Mouse (Mus musculus) adrenal gland, adult 18-20 months (tissue): ENCODE measurements around the gene Rhox4e. TPM values are rescaled to one million over a fixed set of nuclear protein-coding genes. Genes with fewer than 3 reads are reported as not detected.
"Not testable (repeated sequence)": the region's sequence is repeated elsewhere in the genome, so short reads cannot be mapped to it uniquely, and the experiment has no call there.

ENCODE experiments used
- DNase-seq, 2 experiments: peaks; one replicate each; pipeline ENCODE4 v3.0.0; 2021 to 2022; ENCODE audit warnings: low spot score in 2 of 2
- long read RNA-seq, 2 experiments: library from polyadenylated mRNA; stranded (forward); transcript quantifications; one replicate each; pipeline ENCODE4 v2.0.0; 2021
- total RNA-seq, 2 experiments: library from RNA; stranded (reverse); gene quantifications; 1 replicate in 1 of 2; 2 replicates in 1 of 2; pipeline ENCODE4 v1.2.3; 2021

Rhox4e gene
- not detected for total RNA-seq
- long read RNA-seq, experiment 1 = 0 reads
- long read RNA-seq, experiment 2 = 0 reads

DNA sequence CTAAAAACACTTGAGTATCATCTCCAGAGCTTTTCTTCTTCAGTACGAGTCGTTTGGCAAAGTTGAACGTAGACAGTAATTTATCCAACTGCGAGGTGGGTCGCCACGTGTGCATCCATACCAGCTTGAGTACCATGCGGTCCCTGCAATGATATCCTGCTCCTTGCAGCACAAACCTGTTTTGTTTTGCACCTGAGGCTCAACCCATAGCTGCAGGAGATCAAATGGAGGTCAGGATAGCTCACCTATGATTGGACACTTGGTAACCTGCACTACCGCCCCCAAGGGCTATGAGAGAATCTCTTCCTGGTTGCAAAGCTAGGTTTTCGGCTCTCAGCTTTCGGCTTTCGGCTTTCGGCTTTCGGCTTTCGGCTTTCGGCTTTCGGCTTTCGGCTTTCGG lies at the start of gene Rhox4e:
Rhox4e (plus strand) TSS at position 301 of the 400 bp plus-strand sequence.
- not testable (repeated sequence) for DNase-seq

DNA sequence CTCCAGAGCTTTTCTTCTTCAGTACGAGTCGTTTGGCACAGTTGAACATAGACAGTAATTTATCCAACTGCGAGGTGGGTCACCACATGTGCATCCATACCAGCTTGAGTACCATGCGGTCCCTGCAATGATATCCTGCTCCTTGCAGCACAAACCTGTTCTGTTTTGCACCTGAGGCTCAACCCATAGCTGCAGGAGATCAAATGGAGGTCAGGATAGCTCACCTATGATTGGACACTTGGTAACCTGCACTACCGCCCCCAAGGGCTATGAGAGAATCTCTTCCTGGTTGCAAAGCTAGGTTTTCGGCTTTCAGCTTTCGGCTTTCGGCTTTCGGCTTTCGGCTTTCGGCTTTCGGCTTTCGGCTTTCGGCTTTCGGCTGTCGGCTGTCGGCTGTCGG lies 43.2 kb upstream of the Rhox4e start, which contains the start of gene Rhox4d:
Rhox4d (plus strand) TSS at position 301 of the 400 bp plus-strand sequence.
- DNase-seq = not testable (repeated sequence)

DNA sequence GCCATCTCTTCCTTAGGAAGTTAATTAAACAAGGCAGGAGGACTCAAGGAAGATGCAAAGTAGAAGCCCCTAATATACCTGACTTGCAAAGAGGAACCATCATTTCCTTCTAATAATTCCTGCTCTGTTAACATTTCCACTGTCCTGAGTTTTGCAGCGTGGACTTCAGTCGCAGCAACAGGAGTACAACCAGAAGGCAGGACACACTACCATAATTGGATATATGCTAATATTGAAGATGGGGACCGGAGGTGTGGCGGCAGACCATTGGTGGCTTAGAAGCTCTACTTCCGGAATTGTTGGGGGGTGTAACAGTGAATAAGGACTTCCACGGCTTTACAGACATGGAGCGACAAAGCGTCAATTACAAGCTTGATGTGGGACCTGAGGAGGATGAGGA lies 27.1 kb upstream of the Rhox4e start, which contains the start of gene Rhox2e:
Rhox2e (plus strand) TSS at position 301 of the 400 bp plus-strand sequence.
- not testable (repeated sequence) for DNase-seq

DNA sequence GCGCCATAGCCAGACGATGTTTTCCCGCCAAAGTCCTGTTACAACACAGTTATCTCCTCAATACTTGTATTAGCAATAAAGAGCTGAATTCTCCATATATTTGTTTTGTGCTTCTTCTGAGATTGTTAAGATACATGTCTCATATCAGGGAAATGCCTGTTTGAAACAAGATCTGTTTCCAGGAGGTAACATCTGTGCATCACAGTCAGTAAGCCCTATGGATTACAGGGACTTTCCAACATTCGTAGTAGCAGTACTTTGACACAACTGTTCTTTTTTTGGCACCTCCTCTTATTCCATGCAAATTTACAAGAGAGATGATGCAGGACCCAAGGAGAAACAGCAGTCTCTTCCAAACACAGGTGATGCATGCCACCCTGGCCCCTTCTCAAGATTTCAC lies 15.5 kb upstream of the Rhox4e start, which contains the start of gene Rhox3e:
Rhox3e (plus strand) TSS at position 301 of the 400 bp plus-strand sequence.
- DNase-seq = not testable (repeated sequence)

DNA sequence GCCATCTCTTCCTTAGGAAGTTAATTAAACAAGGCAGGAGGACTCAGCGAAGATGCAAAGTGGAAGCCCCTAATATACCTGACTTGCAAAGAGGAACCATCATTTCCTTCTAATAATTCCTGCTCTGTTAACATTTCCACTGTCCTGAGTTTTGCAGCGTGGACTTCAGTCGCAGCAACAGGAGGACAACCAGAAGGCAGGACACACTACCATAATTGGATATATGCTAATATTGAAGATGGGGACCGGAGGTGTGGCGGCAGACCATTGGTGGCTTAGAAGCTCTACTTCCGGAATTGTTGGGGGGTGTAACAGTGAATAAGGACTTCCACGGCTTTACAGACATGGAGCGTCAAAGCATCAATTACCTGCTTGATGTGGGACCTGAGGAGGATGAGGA lies 13.9 kb downstream of the Rhox4e start, which contains the start of gene Rhox2f:
Rhox2f (plus strand) TSS at position 301 of the 400 bp plus-strand sequence.
- DNase-seq = not testable (repeated sequence)

DNA sequence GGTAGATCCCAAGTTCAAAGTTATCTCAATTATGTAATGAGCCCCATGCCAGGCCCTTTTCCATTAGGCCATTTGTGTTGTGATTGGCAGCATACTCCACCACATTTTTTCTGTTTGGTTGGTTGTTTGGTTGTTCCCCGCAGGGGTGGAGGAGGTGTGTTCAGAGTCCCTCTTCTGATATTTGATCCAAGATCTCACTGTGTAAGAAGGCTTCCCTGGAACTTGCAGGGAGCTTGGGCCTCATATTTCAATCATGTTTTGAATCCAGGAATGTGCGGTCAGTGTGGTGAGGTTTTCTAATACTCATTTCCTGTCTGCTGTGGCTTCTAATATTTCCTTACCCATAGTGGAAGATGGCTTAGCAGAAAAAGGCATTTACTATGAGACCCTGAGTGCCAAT lies 15.4 kb downstream of the Rhox4e start:
- DNase-seq = not testable (repeated sequence)

DNA sequence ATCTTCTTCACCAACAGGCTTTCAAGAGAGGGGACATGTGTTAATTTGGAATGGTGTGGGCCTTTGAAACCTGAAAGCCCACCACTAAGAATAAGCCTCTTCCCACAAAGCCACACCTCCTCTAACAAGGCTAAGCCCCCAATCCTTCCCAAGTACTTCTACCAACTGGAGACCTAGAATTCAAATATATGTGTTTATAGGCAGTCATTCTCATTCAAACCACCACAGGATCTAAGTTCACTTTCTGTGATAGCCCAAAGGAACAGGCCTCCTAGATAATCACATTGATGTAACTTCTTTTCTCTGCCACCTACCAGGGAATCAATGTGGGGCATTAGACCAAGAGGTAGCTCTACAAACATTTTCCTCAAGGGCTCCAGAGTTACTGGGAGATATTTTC lies 23.5 kb downstream of the Rhox4e start, which contains the start of gene Rhox3f:
Rhox3f (plus strand) TSS at position 301 of the 400 bp plus-strand sequence.
- DNase-seq = not testable (repeated sequence)

DNA sequence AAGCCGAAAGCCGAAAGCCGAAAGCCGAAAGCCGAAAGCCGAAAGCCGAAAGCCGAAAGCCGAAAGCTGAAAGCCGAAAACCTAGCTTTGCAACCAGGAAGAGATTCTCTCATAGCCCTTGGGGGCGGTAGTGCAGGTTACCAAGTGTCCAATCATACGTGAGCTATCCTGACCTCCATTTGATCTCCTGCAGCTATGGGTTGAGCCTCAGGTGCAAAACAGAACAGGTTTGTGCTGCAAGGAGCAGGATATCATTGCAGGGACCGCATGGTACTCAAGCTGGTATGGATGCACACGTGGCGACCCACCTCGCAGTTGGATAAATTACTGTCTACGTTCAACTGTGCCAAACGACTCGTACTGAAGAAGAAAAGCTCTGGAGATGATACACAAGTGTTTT lies 50.4 kb downstream of the Rhox4e start, which contains the start of gene Rhox4f:
Rhox4f (minus strand) TSS at position 101 of the 400 bp plus-strand sequence.
- not testable (repeated sequence) for DNase-seq

Other genes with a start within 250 kb of the Rhox4e start
- not detected for gene Rhox3a2, start 177.4 kb upstream of the Rhox4e start, total RNA-seq
- gene Rhox4a2, start 166.6 kb upstream of the Rhox4e start, total RNA-seq = not detected
- not detected for gene Rhox2b, start 145.3 kb upstream of the Rhox4e start, total RNA-seq
- gene Rhox4b, start 124.9 kb upstream of the Rhox4e start, total RNA-seq = not detected
- gene Rhox2c, start 103.7 kb upstream of the Rhox4e start, total RNA-seq = not detected
- gene Rhox3c, start 98.8 kb upstream of the Rhox4e start, total RNA-seq = not detected
- not detected for gene Rhox4c, start 77.1 kb upstream of the Rhox4e start, total RNA-seq
- not detected for gene Rhox2d, start 64.0 kb upstream of the Rhox4e start, total RNA-seq
- not detected for gene Rhox4d, start 43.1 kb upstream of the Rhox4e start, total RNA-seq
- gene Rhox2e, start 27.0 kb upstream of the Rhox4e start, total RNA-seq = not detected
- gene Rhox3e, start 15.4 kb upstream of the Rhox4e start, total RNA-seq = not detected
- not detected for gene Rhox2f, start 14.0 kb downstream of the Rhox4e start, total RNA-seq
- gene Rhox3f, start 23.6 kb downstream of the Rhox4e start, total RNA-seq = not detected
- gene Rhox4f, start 50.3 kb downstream of the Rhox4e start, total RNA-seq = not detected
- not detected for gene Rhox3g, start 71.2 kb downstream of the Rhox4e start, total RNA-seq
- not detected for gene Rhox2g, start 86.1 kb downstream of the Rhox4e start, total RNA-seq
- gene Rhox4g, start 93.9 kb downstream of the Rhox4e start, total RNA-seq = not detected
- not detected for gene Rhox3h, start 111.4 kb downstream of the Rhox4e start, total RNA-seq
- gene Rhox2h, start 115.9 kb downstream of the Rhox4e start, total RNA-seq = not detected
- not detected for gene Rhox5, start 247.4 kb downstream of the Rhox4e start, total RNA-seq